Mouse (Mus musculus): ENCODE results near the gene Slc38a5.

Gene Slc38a5

GRCm38 (mm10) chrX:8271083-8271820 is at the start of gene Slc38a5:
Slc38a5 (plus strand) TSS chrX:8271133.
- no peak for DNase-seq (ENCODE audit: extremely low read depth, insufficient read length, low spot score)

DNA sequence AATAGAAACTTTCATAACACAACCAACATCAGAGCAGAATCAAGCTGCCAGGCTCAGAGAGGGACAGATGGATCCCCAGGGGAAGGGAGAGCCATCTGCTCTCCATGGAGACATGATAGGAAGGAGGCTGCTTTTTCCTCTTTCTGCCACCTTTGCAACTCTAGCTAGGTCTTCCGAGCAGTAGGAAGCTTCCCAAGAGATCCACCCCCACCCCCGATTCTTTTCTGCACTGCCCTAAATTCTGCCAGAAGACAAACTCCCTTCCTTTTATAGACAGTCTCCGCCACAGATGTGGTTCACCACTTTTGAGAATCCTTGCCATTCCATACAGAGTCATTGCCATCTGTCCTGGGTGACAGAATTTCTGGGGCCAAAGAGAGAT is 48.6 kb upstream of the Slc38a5 start:
- no peak for DNase-seq (ENCODE audit: extremely low read depth, insufficient read length, low spot score)

GRCm38 (mm10) chrX:8222678-8223421 is 48.1 kb upstream of the Slc38a5 start:
- peak; percentile 54 for DNase-seq (ENCODE audit: extremely low read depth, insufficient read length, low spot score)

DNA sequence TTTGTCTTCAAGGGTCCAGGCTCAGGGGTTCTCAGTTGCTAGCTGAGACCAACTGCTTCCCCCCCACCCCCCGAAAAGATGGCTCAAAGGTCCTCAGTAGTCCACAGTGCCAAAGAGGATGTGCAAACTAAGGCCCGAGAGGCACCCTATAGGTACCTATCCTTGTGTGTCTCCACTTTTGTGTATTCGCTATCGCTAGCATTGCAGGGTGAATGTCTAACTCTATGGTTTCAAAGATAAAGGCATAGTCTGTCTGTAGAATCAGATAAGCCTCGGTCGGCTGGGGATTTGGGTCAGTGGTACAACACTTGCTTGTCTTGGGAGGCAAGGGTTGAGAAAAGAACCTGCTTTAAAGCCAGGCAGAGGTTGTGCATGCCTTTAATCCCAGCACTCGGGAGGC is 47.5 kb upstream of the Slc38a5 start:
- DNase-seq (ENCODE audit: extremely low read depth, insufficient read length, low spot score): no peak

- peak; percentile 63 for DNase-seq (ENCODE audit: extremely low read depth, insufficient read length, low spot score)
Observed at GRCm38 (mm10) chrX:8230272-8230671, 40.7 kb upstream of the Slc38a5 start.

DNA sequence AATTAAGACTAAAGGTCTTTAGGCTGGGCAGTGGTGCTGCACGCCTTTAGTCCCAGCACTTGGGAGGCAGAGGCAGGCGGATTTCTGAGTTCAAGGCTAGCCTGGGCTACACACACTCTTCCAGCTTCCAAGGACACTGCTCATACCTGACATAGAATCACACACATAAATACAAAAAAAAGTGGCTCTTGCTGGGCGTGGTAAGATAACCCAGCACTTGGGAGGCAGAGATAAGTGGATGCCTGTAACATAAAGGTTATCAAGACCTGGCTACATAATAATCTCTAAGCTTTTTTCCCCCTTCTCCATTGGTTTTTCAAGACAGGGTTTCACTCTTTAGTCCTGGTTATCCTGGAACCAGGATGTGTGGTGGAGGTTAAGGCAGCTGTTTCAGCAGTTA is 37.3 kb upstream of the Slc38a5 start:
- DNase-seq (ENCODE audit: extremely low read depth, insufficient read length, low spot score): no peak

GRCm38 (mm10) chrX:8236704-8237103 is 34.2 kb upstream of the Slc38a5 start:
- peak; percentile 28 for DNase-seq (ENCODE audit: extremely low read depth, insufficient read length, low spot score)

DNA sequence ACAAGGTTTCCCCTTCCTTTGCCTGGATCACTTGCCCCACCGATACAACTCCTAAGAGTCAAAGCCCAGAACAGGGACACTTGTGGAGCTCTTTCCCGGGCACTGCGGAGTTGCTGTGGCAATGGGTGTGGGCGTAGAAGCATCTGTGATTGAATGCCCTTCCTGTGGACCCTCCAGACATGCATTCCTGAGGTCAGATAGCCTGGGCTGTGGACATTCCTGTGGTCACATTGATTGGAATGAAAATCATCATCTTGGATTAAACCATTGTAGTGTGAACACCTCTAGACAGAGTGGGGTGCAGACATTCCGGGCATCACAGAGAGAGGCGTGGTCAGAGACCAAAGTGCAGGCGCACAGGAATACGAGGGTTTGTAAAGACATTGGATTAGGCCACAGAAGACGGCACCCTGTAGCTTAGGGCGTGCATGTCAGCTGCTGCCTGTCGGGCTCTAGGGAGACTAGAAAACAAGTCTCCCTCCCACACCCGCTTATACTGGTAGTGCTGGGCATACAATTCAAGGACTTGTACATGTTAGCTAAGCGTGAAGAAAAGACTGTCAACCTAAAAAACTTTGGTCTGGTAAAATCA is 32.0 kb upstream of the Slc38a5 start:
- peak; percentile 75 for DNase-seq (ENCODE audit: extremely low read depth, insufficient read length, low spot score)

DNA sequence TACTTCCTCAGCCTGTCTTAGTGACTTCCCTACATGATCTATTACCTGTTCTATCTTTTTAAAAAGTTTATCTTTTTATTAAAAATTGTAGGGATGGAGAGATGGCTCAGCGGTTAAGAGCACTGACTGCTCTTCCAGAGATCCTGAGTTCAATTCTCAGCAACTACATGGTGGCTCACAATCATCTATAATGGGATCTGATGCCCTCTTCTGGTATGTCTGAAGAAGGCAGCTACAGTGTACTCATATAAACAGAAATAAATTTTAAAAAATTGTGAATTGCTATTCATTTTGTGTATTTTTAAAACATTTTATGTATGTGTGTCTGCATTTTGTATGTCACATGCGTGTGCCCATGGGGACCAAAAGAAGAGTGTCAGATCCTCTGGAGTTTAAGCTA is 23.3 kb upstream of the Slc38a5 start:
- no peak for DNase-seq (ENCODE audit: extremely low read depth, insufficient read length, low spot score)

- DNase-seq (ENCODE audit: extremely low read depth, insufficient read length, low spot score): no peak
Observed at GRCm38 (mm10) chrX:8248542-8249120, 22.3 kb upstream of the Slc38a5 start.

DNA sequence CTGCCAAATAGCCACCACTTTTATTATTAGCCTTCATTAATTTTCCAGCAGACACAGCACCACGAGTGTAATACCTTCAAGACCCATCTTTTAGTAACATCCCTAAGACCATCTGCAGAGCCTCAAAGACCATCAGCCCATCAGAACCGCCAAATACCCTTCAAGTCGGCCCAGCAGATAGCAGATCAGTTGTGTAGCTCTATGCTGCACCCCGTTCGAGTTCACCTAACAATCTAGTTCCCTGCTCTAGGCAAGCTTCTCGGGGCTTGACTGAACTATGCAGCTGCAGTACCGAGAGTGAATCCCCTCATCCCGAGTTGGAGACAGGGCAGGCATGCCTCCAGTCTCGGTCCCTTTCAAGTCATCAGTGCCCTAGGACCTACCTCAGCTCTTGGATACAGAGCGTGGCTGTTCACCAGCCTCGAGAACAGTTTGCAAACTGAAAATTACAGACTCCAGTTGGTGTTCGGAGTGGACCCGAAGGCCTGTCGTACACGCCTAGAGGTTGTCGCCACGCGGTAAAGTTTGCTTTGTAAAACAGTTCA is 19.1 kb upstream of the Slc38a5 start:
- DNase-seq (ENCODE audit: extremely low read depth, insufficient read length, low spot score): no peak

GRCm38 (mm10) chrX:8252334-8253285 is 18.3 kb upstream of the Slc38a5 start, which contains the start of gene Ftsj1:
Ftsj1 (minus strand) TSS chrX:8252406.
- DNase-seq (ENCODE audit: extremely low read depth, insufficient read length, low spot score): peak; percentile 87

- DNase-seq (ENCODE audit: extremely low read depth, insufficient read length, low spot score): no peak
Observed at GRCm38 (mm10) chrX:8253711-8254110, 17.2 kb upstream of the Slc38a5 start.

DNA sequence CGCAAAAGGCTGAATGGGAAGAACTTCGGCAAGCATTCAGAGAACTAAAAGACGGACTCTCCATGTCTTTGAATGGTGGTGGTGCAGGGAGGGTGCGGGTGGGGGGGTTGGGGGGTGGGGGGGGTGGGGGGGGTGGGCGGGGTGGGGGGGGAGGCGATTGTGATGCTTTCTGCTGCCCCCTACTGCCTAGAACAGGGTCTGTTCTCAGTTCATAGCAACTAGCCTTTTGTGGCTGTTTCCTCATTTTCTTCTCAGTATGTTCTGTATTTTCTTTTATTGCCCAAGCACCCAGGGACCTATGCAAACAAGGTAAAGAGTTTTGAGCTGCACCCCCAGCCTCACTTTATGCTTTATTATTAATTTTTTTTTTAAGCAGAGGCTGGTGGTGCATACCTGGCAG is 15.1 kb upstream of the Slc38a5 start:
- DNase-seq (ENCODE audit: extremely low read depth, insufficient read length, low spot score): no peak

DNA sequence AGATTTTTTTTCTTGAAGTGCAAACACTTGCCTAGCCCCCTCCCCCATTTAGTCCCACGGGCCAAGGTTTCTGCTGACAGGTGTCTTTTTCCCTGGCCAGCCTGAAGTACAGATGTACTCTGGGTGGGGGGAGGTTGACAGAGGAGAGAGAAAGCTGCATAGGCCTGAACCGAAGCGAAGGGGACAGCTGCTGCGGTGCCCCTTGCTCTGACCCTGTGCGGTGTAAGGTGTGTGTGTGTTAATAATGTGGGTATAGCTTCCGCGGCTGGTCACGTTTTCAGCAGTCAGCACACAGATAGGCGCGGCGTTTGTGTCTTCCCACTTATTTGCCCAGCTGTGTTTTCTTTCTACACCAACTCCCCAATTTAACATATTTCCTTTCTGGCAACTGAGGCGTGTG is 11.5 kb upstream of the Slc38a5 start:
- no peak for DNase-seq (ENCODE audit: extremely low read depth, insufficient read length, low spot score)

DNA sequence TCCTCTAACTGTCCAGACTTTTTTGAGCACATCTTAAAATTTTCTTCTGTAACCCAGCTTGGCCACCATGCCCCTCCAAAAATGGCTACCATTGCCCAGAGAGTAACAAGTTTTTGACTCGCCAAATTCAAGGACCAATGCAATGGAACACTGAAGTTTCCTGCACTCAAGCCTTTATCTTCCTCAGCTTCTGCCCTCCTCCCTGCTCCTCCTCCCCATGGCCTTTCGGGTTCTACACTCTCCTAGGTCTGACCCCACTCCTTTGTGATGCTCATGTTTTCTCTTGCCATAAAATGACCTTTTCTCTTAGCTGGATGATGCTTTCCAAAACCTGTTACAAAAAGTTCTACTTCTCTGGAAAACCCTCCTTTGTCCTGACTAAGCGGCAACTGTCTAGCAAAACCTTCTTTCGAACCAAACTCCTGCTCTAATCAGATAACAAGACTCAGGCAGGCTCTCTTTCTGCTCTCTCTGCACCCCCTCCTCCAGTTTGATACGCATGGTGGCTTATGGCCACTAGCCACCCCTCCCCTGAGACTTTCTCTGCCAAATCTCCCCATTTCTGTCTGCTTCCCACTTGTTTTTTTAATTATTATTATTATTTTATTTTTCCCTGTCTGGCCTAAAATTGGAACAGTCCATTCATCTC is 7.7 kb upstream of the Slc38a5 start:
- DNase-seq (ENCODE audit: extremely low read depth, insufficient read length, low spot score): no peak

DNA sequence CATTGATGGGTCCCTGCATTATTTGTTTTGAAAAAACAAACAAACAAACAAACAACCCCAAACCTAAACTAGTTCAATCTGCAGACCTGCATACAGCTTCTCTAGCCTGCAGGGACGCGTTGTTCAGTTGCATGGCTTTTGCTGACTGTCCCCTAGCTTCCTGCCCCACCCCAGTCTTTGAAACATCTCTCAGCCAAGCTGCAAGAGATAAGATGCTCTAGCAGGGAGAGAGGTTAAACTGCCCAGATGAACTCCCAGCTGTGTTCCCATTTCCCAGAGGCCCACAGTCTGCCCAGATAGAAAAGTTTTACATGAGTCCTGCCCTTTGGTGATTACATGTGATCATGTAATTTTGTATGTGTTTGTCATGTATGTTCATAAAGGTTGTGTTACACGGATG is 6.7 kb upstream of the Slc38a5 start:
- DNase-seq (ENCODE audit: extremely low read depth, insufficient read length, low spot score): no peak

DNA sequence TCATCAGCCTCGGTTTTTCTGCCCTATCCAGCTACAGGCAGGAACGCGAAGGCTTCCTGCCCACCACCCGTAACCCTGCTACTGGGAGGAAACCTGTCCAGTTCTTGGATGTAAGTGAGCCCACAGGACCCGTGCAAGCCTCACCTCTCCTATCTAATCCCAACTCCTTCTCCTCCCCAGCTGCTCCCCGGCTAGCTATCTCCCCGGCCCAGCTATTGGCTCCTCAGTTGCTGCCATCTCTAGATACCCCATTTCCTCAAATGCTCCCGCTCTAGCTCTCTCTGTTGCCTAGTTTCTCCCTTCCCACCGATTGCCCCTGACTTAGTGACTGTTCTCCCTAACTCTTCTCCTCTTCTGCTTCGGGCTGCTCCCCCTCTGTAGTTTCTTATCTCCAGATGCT is 1.1 kb downstream of the Slc38a5 start:
- DNase-seq (ENCODE audit: extremely low read depth, insufficient read length, low spot score): no peak

GRCm38 (mm10) chrX:8274056-8274455 is 3.1 kb downstream of the Slc38a5 start:
- no peak for DNase-seq (ENCODE audit: extremely low read depth, insufficient read length, low spot score)

DNA sequence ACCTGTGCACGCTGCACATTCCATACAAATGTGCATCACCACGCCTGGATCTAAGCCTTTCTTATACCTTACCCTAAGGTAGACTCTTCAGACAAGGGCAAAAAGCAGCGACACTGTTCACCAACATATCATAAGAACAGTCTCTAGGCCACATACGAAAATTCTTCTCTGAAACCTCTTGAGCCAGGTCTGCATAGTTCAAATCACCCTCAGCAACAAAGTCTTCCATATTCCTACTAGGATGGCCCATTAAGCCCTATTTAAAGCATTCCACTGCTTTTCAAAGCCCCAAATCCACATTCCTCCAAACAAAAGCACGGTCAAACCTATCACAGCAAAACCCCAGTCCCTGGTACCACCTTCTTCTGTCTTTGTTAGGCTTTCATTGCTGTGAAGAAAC is 17.7 kb downstream of the Slc38a5 start:
- DNase-seq (ENCODE audit: extremely low read depth, insufficient read length, low spot score): no peak
